Mouse (Mus musculus): ENCODE measurements around the gene Phox2a. TPM values are rescaled to one million over a fixed set of nuclear protein-coding genes. Genes with fewer than 3 reads are reported as not detected.

The Phox2a gene
- 0.10 TPM in 1 of 2 replicates, not detected in the other for polyA plus RNA-seq (2016; fragmentation: Nextera tagmentation; extraction: Ambion mirVana)

DNA sequence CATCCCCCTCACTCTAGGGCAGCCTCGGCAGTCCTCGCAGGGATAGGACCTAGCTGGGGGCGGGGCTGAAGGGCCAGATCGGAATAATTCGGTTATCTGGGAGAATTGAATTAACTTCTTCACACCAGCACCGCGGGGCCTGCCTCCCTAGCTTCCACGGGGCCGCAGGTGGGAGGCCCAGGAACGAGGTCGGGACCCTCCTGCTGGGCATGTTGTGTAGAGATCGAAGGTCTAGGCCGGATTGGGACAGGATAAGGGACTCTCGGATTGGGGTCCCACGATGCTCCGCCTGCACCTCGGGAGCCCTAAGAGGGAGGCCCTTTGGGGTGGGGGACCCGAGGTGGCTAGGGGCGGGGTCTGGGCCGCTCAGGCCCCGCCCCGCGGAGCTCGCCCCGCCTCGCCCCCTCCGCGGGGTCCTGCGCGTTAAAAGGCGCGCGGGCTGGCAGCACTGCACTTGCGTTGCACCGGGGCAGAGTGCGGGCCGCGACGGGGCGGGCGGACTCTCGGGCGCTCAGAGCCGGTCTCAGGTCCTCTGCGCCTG is at the start of gene Phox2a:
Gene Phox2a (plus strand): TSS at position 453 of the 541 bp plus-strand sequence.
- H3K4me1 ChIP-seq (replicated peaks) = peaks cover 35% of the 10 kb centered on the region
- H3K36me3 ChIP-seq = 0 out of 2 replicates have a peak, but pooled peaks cover 2% of the 10 kb centered on the region
- under 1% methylated on average over 45 of the region's 45 CpGs for WGBS
- H3K4me2 ChIP-seq = peak within 1 kb of the TSS; percentile 70
- H3K4me3 ChIP-seq = peak within 1 kb of the TSS; percentile 45
- H3K27ac ChIP-seq (ENCODE audit: poor library complexity, severe bottlenecking) = no peak within 1 kb of the TSS
- H3K9ac ChIP-seq = peak within 1 kb of the TSS; percentile 46
- no peak; the same call in 1 of the 2 replicates for ATAC-seq (ENCODE audit: insufficient number of reproducible peaks, low FRiP score)
- H3K9me3 ChIP-seq (replicated peaks) = peaks cover 7% of the 10 kb centered on the region; the same call in 1 of the 2 replicates
- peaks cover 55% of the 10 kb centered on the region for H3K27me3 ChIP-seq (replicated peaks)

- Histone ChIP-seq H3K27ac (ENCODE audit: poor library complexity, severe bottlenecking) (no peak overlapping the region), H3K9me3 (replicated peaks) (no peaks in the 10 kb centered on the region), H3K9ac (no peak overlapping the region), H3K4me1 (replicated peaks) (peaks cover 29% of the 10 kb centered on the region), H3K27me3 (replicated peaks) (no peaks in the 10 kb centered on the region), H3K4me3 (no peak overlapping the region), H3K4me2 (no peak overlapping the region), H3K36me3 (peaks cover 6% of the 10 kb centered on the region; the same call in 1 of the 2 replicates)
- ATAC-seq (ENCODE audit: insufficient number of reproducible peaks, low FRiP score) = no peak
- 76% methylated on average over 7 of the region's 7 CpGs for WGBS
Measured at GRCm38 (mm10) chr7:101770051-101770450, 48.1 kb upstream of the Phox2a start.

DNA sequence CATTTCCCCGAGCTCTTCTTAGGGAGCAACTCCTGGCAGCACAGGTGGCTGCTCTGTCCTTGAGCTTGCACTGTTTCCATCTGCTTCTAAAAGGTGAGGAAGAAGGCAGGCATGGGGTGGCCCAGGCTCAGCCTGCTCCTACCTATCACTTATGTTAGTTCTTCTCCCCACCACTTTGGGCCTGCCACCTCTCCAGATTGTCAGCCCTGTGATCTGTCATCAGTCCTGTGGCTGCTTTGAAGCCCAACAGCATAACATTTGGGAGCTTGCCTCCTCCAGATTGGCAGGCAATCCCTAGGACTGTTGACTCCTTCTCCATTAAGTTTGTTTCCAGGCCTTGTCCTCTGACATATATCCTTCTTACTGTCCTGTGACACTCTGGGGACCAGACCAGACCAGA is 46.5 kb upstream of the Phox2a start:
- 50% methylated on average over 1 of the region's 1 CpGs for WGBS
- Histone ChIP-seq H3K36me3 (peaks cover 6% of the 10 kb centered on the region; the same call in 1 of the 2 replicates), H3K4me3 (no peak overlapping the region), H3K27ac (ENCODE audit: poor library complexity, severe bottlenecking) (peak overlapping the region; percentile 19; the same call in 1 of the 2 replicates), H3K9ac (0 out of 2 replicates have a peak overlapping the region, but pooled peaks have one; percentile 15), H3K27me3 (replicated peaks) (no peaks in the 10 kb centered on the region), H3K9me3 (replicated peaks) (no peaks in the 10 kb centered on the region), H3K4me1 (replicated peaks) (peaks cover 29% of the 10 kb centered on the region), H3K4me2 (no peak overlapping the region)
- no peak for ATAC-seq (ENCODE audit: insufficient number of reproducible peaks, low FRiP score)

DNA sequence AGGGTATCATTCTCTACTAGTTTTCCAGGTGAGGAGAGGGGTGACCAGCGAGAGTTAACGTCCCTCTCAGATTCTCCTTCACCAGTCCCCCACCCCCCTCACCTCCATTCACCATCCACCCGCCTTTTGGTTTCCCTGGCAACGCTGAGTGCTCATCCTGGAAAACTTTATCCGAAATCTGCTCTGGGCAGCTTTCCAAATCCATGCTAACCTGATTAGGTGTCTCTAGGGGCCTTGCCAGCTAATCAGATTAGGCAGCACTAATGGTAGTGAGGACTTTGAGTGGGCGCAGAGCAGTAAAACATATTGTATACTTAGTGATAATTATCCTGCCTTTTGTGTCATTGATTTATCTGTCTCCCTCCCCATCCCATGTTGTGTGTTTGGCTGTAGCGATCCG is 45.4 kb upstream of the Phox2a start:
- H3K4me3 ChIP-seq = no peak overlapping the region
- no peaks in the 10 kb centered on the region for H3K9me3 ChIP-seq (replicated peaks)
- H3K27ac ChIP-seq (ENCODE audit: poor library complexity, severe bottlenecking) = no peak overlapping the region
- peaks cover 6% of the 10 kb centered on the region; the same call in 1 of the 2 replicates for H3K36me3 ChIP-seq
- no peaks in the 10 kb centered on the region for H3K27me3 ChIP-seq (replicated peaks)
- H3K4me1 ChIP-seq (replicated peaks) = peaks cover 23% of the 10 kb centered on the region
- 65% methylated on average over 8 of the region's 8 CpGs for WGBS
- H3K9ac ChIP-seq = no peak overlapping the region
- H3K4me2 ChIP-seq = no peak overlapping the region
- ATAC-seq (ENCODE audit: insufficient number of reproducible peaks, low FRiP score) = no peak

DNA sequence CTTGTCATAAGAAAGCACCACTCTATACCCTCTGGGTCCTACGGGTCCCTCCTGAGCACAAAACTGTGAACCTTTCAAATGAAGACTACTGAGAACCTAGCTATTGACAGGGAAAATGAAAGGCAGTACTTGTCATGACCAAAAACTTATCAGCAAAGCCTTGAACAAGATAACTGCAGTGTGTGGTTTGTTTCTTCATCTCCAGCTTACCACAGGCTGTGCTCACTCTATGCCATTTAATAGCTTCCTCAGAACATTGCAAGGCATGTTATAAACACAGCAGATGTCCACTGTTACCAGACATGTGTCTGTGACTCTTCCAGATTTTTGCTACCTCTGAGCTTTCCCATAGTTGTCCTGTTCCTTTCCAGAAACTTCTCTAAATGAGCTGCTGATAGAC is 41.1 kb upstream of the Phox2a start:
- Histone ChIP-seq H3K4me1 (replicated peaks) (peaks cover 8% of the 10 kb centered on the region; the same call in 1 of the 2 replicates), H3K27me3 (replicated peaks) (no peaks in the 10 kb centered on the region), H3K9ac (no peak overlapping the region), H3K4me3 (no peak overlapping the region), H3K27ac (ENCODE audit: poor library complexity, severe bottlenecking) (no peak overlapping the region), H3K36me3 (peaks cover 29% of the 10 kb centered on the region; the same call in 1 of the 2 replicates), H3K4me2 (no peak overlapping the region), H3K9me3 (replicated peaks) (no peaks in the 10 kb centered on the region)
- 78% methylated on average over 1 of the region's 1 CpGs for WGBS
- ATAC-seq (ENCODE audit: insufficient number of reproducible peaks, low FRiP score) = no peak

- peaks cover 43% of the 10 kb centered on the region for H3K4me1 ChIP-seq (replicated peaks)
- H3K9me3 ChIP-seq (replicated peaks) = no peaks in the 10 kb centered on the region
- no peak overlapping the region for H3K9ac ChIP-seq
- H3K4me3 ChIP-seq = peak overlapping the region; percentile 53
- peak overlapping the region; percentile 79 for H3K4me2 ChIP-seq
- peaks cover 27% of the 10 kb centered on the region for H3K36me3 ChIP-seq
- no peak for ATAC-seq (ENCODE audit: insufficient number of reproducible peaks, low FRiP score)
- H3K27me3 ChIP-seq (replicated peaks) = peaks cover 55% of the 10 kb centered on the region
- 3% methylated on average over 35 of the region's 35 CpGs for WGBS
- H3K27ac ChIP-seq (ENCODE audit: poor library complexity, severe bottlenecking) = no peak overlapping the region
Measured at GRCm38 (mm10) chr7:101820295-101821030, 2.4 kb downstream of the Phox2a start.

GRCm38 (mm10) chr7:101821571-101822501 is 3.7 kb downstream of the Phox2a start:
- no peaks in the 10 kb centered on the region for H3K9me3 ChIP-seq (replicated peaks)
- peaks cover 49% of the 10 kb centered on the region for H3K27me3 ChIP-seq (replicated peaks)

DNA sequence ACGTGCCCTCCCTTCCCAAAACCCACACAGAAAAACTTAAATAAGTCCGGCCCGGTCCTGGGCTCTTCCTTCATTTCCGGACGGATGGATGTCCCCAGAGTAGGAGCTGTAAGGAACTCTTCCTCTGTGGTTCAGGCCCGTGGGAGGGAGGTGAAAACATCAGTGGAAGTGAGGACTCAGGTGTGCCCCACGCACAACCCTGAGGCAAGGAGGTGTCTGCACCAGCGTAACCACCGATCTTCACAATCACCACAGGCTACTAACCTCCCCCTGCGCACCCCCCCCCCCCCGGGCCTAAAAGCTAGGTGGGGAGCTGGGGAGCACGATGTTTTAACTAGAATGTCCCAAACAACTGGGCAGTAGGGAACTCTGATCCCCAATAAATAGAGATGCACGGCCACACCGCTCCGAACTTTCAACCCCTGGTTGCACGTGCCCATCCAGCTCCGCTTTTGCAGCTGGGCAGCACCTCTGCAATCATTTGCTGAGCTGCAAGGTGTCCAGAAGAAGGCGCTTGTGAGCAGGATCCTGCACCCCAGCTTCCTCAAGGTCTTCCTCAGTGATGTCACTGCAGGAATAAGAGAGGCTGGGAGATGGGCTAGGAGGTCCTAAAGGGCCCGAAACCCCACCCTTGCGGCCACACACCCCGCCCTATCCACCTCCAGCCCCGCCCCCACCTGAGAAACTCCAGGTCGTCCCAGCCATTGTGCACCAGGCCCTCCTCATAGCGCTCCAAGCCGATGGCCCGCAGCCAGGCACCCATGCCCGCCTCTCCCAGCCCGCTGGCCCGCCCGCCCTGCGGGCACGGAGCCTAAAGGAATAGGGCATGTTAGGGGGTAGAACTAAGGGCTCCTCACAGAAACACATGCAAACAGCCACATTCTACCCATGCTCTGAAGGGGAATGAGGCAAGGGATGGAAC is 5.0 kb downstream of the Phox2a start:
- H3K9me3 ChIP-seq (replicated peaks) = no peaks in the 10 kb centered on the region
- H3K4me1 ChIP-seq (replicated peaks) = peaks cover 40% of the 10 kb centered on the region
- no peak overlapping the region for H3K27ac ChIP-seq (ENCODE audit: poor library complexity, severe bottlenecking)
- H3K9ac ChIP-seq = no peak overlapping the region
- peaks cover 37% of the 10 kb centered on the region for H3K27me3 ChIP-seq (replicated peaks)
- 41% methylated on average over 32 of the region's 32 CpGs for WGBS
- peaks cover 53% of the 10 kb centered on the region for H3K36me3 ChIP-seq
- H3K4me2 ChIP-seq = peak overlapping the region; percentile 79; the same call in 1 of the 2 replicates
- 0 out of 2 replicates have a peak, but pooled peaks have one; percentile 4 for ATAC-seq (ENCODE audit: insufficient number of reproducible peaks, low FRiP score)
- H3K4me3 ChIP-seq = no peak overlapping the region

More at GRCm38 (mm10) chr7:101821571-101822501, 3.7 kb downstream of the Phox2a start:
- peak overlapping the region; percentile 71 for H3K9ac ChIP-seq
- H3K4me2 ChIP-seq = peak overlapping the region; percentile 79
- ATAC-seq (ENCODE audit: insufficient number of reproducible peaks, low FRiP score) = peak; percentile 80
- H3K27ac ChIP-seq (ENCODE audit: poor library complexity, severe bottlenecking) = peak overlapping the region; percentile 60
- peaks cover 43% of the 10 kb centered on the region for H3K4me1 ChIP-seq (replicated peaks)
- peaks cover 41% of the 10 kb centered on the region for H3K36me3 ChIP-seq
- peak overlapping the region; percentile 53 for H3K4me3 ChIP-seq
- 1% methylated on average over 69 of the region's 71 CpGs for WGBS

DNA sequence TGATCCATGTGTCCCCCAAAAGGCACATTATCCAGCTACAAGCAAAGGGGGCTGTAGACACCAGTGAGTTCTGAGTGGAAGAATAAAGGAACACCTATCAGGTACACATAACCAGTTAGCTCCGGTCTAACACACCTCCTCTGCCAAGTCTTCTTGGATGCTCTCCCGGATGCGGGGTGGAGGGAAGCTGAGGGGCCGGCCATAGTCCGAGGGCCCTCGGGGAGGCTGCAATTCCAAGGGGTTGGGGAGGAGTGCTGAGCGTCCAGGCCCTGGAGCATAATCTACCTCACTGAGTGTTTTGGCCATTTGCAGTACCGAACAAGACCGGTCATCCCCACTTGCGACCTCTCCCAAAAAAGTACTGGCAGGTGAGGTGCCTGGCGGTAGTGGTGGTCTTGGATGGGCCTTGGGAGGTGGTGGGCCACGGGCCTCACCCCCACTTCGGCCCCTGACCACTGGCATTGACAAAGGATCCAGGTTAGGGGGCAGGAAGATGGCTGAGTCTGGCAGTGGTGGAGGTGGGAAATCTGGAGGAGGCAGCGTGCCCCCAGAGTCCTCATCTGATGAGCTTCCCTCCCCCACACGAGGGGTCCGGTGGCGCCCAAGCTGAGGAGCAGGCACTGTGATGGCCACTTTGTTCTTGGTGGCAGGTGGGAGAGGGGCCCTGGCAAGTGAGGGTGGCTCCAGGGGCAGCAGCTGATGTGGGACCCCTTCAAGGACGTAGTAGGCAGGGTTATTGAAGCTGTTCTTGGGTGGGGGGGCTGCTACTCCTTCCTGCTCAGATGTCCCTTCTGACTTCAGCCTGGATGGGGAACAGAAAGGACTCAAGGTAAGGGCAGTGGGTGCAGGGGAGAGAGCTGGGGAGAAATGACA is 5.9 kb downstream of the Phox2a start:
- ATAC-seq (ENCODE audit: insufficient number of reproducible peaks, low FRiP score) = no peak
- Histone ChIP-seq H3K27me3 (replicated peaks) (peaks cover 28% of the 10 kb centered on the region), H3K4me1 (replicated peaks) (peaks cover 35% of the 10 kb centered on the region), H3K9me3 (replicated peaks) (no peaks in the 10 kb centered on the region), H3K9ac (no peak overlapping the region), H3K4me2 (no peak overlapping the region), H3K36me3 (peaks cover 62% of the 10 kb centered on the region), H3K27ac (ENCODE audit: poor library complexity, severe bottlenecking) (no peak overlapping the region), H3K4me3 (no peak overlapping the region)
- 80% methylated on average over 17 of the region's 18 CpGs for WGBS

Measured in heart, embryonic 12.5 days (tissue).